Mouse (Mus musculus): ENCODE data around the gene Olfr1188. TPM values are rescaled to one million over a fixed set of nuclear protein-coding genes. Genes with fewer than 3 reads are reported as not detected.
"Not testable (repeated sequence)": the region's sequence is repeated elsewhere in the genome, so short reads cannot be mapped to it uniquely, and the experiment has no call there.

Gene Olfr1188
- not detected in 2 replicates for polyA plus RNA-seq (2016; fragmentation: Nextera tagmentation; extraction: Ambion mirVana)

DNA sequence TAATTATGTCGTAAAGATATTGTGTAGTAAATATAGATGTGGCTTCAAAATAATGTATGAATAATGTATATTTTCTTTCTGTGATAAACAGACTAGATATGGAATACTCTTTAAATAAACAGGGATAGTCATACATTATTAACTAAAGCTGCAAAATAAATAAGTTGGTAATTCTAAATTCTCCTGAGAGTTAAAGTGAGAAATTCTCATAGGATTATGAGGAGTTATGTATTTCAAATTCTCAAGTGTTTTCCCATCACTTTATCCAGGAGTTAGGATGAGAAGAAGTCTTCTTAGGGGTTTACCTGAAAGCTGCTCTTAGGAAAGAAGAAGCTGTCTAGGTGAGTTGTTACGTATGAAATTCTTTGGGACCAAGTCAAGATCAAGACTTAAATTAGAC, at the start of gene Olfr1188:
Gene Olfr1188, plus strand, starts transcription at position 301 of the 400 bp plus-strand sequence.
- ATAC-seq, result no peak
- WGBS (ENCODE audit: insufficient replicate concordance), result 57% methylated on average over 2 of the region's 2 CpGs
- no peak within 1 kb of the TSS for H3K4me3 ChIP-seq
- H3K4me2 ChIP-seq, result no peak within 1 kb of the TSS
- no peak within 1 kb of the TSS for H3K9ac ChIP-seq
- H3K27ac ChIP-seq, result no peak within 1 kb of the TSS
- no peaks in the 10 kb centered on the region for H3K36me3 ChIP-seq
- H3K4me1 ChIP-seq, result no peaks in the 10 kb centered on the region
- H3K27me3 ChIP-seq (replicated peaks), result no peaks in the 10 kb centered on the region
- no peaks in the 10 kb centered on the region for H3K9me3 ChIP-seq (replicated peaks)

DNA sequence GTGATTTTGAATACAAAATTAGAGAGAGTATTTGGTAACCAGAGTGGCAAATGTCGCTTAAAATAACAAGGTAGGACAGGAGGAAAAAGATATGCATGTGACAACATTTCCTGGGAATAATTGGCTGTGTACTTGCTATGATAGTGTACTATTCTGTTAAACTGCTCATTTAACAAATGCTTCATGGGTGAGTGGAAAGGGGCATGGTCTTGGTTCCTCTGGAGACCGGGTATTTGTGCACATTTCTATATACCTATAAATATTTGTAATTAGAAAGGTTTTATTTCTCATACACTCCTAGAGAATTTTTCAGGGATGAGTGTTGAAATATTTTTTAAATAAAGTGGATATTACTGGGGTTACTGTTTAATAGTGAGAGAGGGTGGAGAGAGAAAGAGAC, 38.5 kb upstream of the Olfr1188 start, which contains the start of gene Olfr1186:
Gene Olfr1186, plus strand, starts transcription at position 301 of the 400 bp plus-strand sequence.
- no peak for ATAC-seq
- H3K27ac ChIP-seq, result no peak within 1 kb of the TSS
- 61% methylated on average over 2 of the region's 2 CpGs for WGBS (ENCODE audit: insufficient replicate concordance)
- H3K4me3 ChIP-seq, result no peak within 1 kb of the TSS
- no peaks in the 10 kb centered on the region for H3K27me3 ChIP-seq (replicated peaks)
- no peak within 1 kb of the TSS for H3K4me2 ChIP-seq
- no peaks in the 10 kb centered on the region for H3K9me3 ChIP-seq (replicated peaks)
- H3K9ac ChIP-seq, result no peak within 1 kb of the TSS
- no peaks in the 10 kb centered on the region for H3K4me1 ChIP-seq
- no peaks in the 10 kb centered on the region for H3K36me3 ChIP-seq

- 46% methylated on average over 3 of the region's 3 CpGs for WGBS (ENCODE audit: insufficient replicate concordance)
- no peak overlapping the region for H3K27ac ChIP-seq
- no peak overlapping the region for H3K9ac ChIP-seq
- no peak overlapping the region for H3K4me2 ChIP-seq
- H3K36me3 ChIP-seq, result no peaks in the 10 kb centered on the region
- ATAC-seq, result no peak
- H3K4me3 ChIP-seq, result no peak overlapping the region
- H3K4me1 ChIP-seq, result no peaks in the 10 kb centered on the region
- H3K9me3 ChIP-seq (replicated peaks), result no peaks in the 10 kb centered on the region
- H3K27me3 ChIP-seq (replicated peaks), result no peaks in the 10 kb centered on the region
Observed at GRCm38 (mm10) chr2:88525720-88526119, 31.0 kb upstream of the Olfr1188 start.

DNA sequence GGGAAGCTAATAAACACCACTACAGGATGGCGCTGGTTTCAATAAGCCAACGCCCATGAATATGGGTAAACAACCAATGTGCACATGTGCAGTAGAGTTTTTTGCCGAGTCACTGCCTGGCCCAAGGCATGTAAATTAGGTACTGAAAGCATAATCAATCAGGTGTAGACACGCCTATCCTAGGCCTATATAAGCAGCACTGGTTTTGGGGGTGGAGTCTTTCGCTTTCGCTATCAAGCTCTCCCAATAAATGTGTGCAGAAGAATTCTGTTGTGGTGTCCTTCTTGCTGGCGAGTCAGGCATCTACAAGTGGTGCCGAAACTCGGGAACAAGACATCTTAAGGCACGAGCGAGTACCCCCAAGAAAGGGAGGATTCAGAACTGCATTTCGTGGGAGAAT, 16.0 kb downstream of the Olfr1188 start:
- not testable (repeated sequence) for ATAC-seq; H3K9me3 ChIP-seq (replicated peaks)
- 76% methylated on average over 12 of the region's 12 CpGs for WGBS (ENCODE audit: insufficient replicate concordance)

GRCm38 (mm10) chr2:88586154-88586553, 29.4 kb downstream of the Olfr1188 start, which contains the start of gene Olfr1189:
Gene Olfr1189 (plus strand): TSS chr2:88586454.
- Histone ChIP-seq H3K36me3 (no peaks in the 10 kb centered on the region), H3K4me3 (no peak within 1 kb of the TSS), H3K9ac (no peak within 1 kb of the TSS), H3K9me3 (replicated peaks) (no peaks in the 10 kb centered on the region), H3K27ac (no peak within 1 kb of the TSS), H3K27me3 (replicated peaks) (no peaks in the 10 kb centered on the region), H3K4me2 (no peak within 1 kb of the TSS), H3K4me1 (no peaks in the 10 kb centered on the region)
- ATAC-seq, result no peak

More for the DNA sequence above, 16.0 kb downstream of the Olfr1188 start:
- not testable (repeated sequence) for H3K27ac ChIP-seq; H3K4me2 ChIP-seq; H3K27me3 ChIP-seq (replicated peaks); H3K4me1 ChIP-seq; H3K4me3 ChIP-seq; H3K36me3 ChIP-seq; H3K9ac ChIP-seq

Other genes starting within 250 kb of the Olfr1188 start
- gene Olfr1174-ps, start 241.8 kb upstream of the Olfr1188 start, polyA plus RNA-seq (2016; fragmentation: Nextera tagmentation; extraction: Ambion mirVana), result not detected in 2 replicates
- not detected in 2 replicates for gene Olfr1175-ps, start 229.7 kb upstream of the Olfr1188 start, polyA plus RNA-seq (2016; fragmentation: Nextera tagmentation; extraction: Ambion mirVana)
- not detected in 2 replicates for gene Olfr1176, start 220.2 kb upstream of the Olfr1188 start, polyA plus RNA-seq (2016; fragmentation: Nextera tagmentation; extraction: Ambion mirVana)
- gene Olfr1177-ps, start 210.4 kb upstream of the Olfr1188 start, polyA plus RNA-seq (2016; fragmentation: Nextera tagmentation; extraction: Ambion mirVana), result not detected in 2 replicates
- not detected in 2 replicates for gene Olfr1178, start 169.9 kb upstream of the Olfr1188 start, polyA plus RNA-seq (2016; fragmentation: Nextera tagmentation; extraction: Ambion mirVana)
- not detected in 2 replicates for gene Olfr1179, start 150.5 kb upstream of the Olfr1188 start, polyA plus RNA-seq (2016; fragmentation: Nextera tagmentation; extraction: Ambion mirVana)
- gene Olfr1180, start 137.8 kb upstream of the Olfr1188 start, polyA plus RNA-seq (2016; fragmentation: Nextera tagmentation; extraction: Ambion mirVana), result not detected in 2 replicates
- not detected in 2 replicates for gene Olfr1181, start 130.8 kb upstream of the Olfr1188 start, polyA plus RNA-seq (2016; fragmentation: Nextera tagmentation; extraction: Ambion mirVana)
- gene Gm13757, start 107.8 kb upstream of the Olfr1188 start, polyA plus RNA-seq (2016; fragmentation: Nextera tagmentation; extraction: Ambion mirVana), result not detected in 2 replicates
- gene Olfr1183, start 102.1 kb upstream of the Olfr1188 start, polyA plus RNA-seq (2016; fragmentation: Nextera tagmentation; extraction: Ambion mirVana), result not detected in 2 replicates
- not detected in 2 replicates for gene Olfr1184, start 73.3 kb upstream of the Olfr1188 start, polyA plus RNA-seq (2016; fragmentation: Nextera tagmentation; extraction: Ambion mirVana)
- gene Olfr1185-ps1, start 63.6 kb upstream of the Olfr1188 start, polyA plus RNA-seq (2016; fragmentation: Nextera tagmentation; extraction: Ambion mirVana), result not detected in 2 replicates
- gene Olfr1186, start 38.4 kb upstream of the Olfr1188 start, polyA plus RNA-seq (2016; fragmentation: Nextera tagmentation; extraction: Ambion mirVana), result not detected in 2 replicates
- not detected in 2 replicates for gene Olfr1189, start 29.5 kb downstream of the Olfr1188 start, polyA plus RNA-seq (2016; fragmentation: Nextera tagmentation; extraction: Ambion mirVana)
- gene Olfr1191-ps1, start 83.6 kb downstream of the Olfr1188 start, polyA plus RNA-seq (2016; fragmentation: Nextera tagmentation; extraction: Ambion mirVana), result not detected in 2 replicates
- gene Olfr1192-ps1, start 91.6 kb downstream of the Olfr1188 start, polyA plus RNA-seq (2016; fragmentation: Nextera tagmentation; extraction: Ambion mirVana), result not detected in 2 replicates
- not detected in 2 replicates for gene Olfr1193, start 118.7 kb downstream of the Olfr1188 start, polyA plus RNA-seq (2016; fragmentation: Nextera tagmentation; extraction: Ambion mirVana)
- gene Olfr1195, start 132.3 kb downstream of the Olfr1188 start, polyA plus RNA-seq (2016; fragmentation: Nextera tagmentation; extraction: Ambion mirVana), result not detected in 2 replicates
- not detected in 2 replicates for gene Olfr1196, start 147.7 kb downstream of the Olfr1188 start, polyA plus RNA-seq (2016; fragmentation: Nextera tagmentation; extraction: Ambion mirVana)
- gene Olfr1197, start 175.4 kb downstream of the Olfr1188 start, polyA plus RNA-seq (2016; fragmentation: Nextera tagmentation; extraction: Ambion mirVana), result not detected in 2 replicates
- not detected in 2 replicates for gene Olfr1198, start 194.4 kb downstream of the Olfr1188 start, polyA plus RNA-seq (2016; fragmentation: Nextera tagmentation; extraction: Ambion mirVana)
- gene Olfr1199, start 203.5 kb downstream of the Olfr1188 start, polyA plus RNA-seq (2016; fragmentation: Nextera tagmentation; extraction: Ambion mirVana), result not detected in 2 replicates
- not detected in 2 replicates for gene Olfr1200, start 213.6 kb downstream of the Olfr1188 start, polyA plus RNA-seq (2016; fragmentation: Nextera tagmentation; extraction: Ambion mirVana)
- gene Olfr1201, start 236.1 kb downstream of the Olfr1188 start, polyA plus RNA-seq (2016; fragmentation: Nextera tagmentation; extraction: Ambion mirVana), result not detected in 2 replicates